Comparison of ENCODE assay signal across 8 mouse cellular contexts in genomic region chr9:41950991-41951451, GRCm38 (mm10).
A peak's percentile ranks its signal among the peaks of the same experiment; 100 is the strongest.
DNase-seq lines count a peak whose midpoint lies in the region; ATAC-seq lines count a peak whose summit lies in the region.

No protein-coding gene starts in this region.

- intact Hi-C loops in gastrocnemius, postnatal 14 days (cut with DNase I; ENCODE audit: low total_unique reads), result loop anchor here (5.0 kb wide), 3 partner anchors 369 to 724 kb away; no protein-coding TSS in a partner anchor
- intact Hi-C loops in left cerebral cortex, postnatal 10 days (cut with DNase I), result loop anchor here (2.0 to 5.0 kb wide), 3 partner anchors 366 to 722 kb away; no protein-coding TSS in a partner anchor

- ATAC-seq in activated CD4-positive, CD25-positive, alpha-beta regulatory T cell, adult 4 months, result peak; percentile 84
- peak; percentile 88 for ATAC-seq in common myeloid progenitor, adult 5-6 weeks (replicated peaks; ENCODE audit: low read depth, poor library complexity, severe bottlenecking)
- peak; percentile 90 for ATAC-seq in inflammation-experienced regulatory T-cells, adult 6 months
- ATAC-seq in megakaryocyte progenitor cell, adult 5-6 weeks (replicated peaks; ENCODE audit: poor library complexity), result peak; percentile 97

- DNase-seq in gastrocnemius, postnatal 14 days, result peak; percentile 92
- DNase-seq in left cerebral cortex, postnatal 10 days (ENCODE audit: extremely low spot score in 1 of 2, low spot score in 2 of 2), result peak; percentile 88 to 93
- DNase-seq in right cerebral cortex, postnatal 14 days, result peak; percentile 85
- peak; percentile 84 for DNase-seq in urinary bladder, postnatal 25 days (ENCODE audit: low spot score)

Comparison
In these comparisons a context has a peak if more than half of its experiments do, and no peak if none do; other contexts are left out.
1. Peak in every context shown above with its lines: DNase-seq and ATAC-seq.